Mouse (Mus musculus) embryonic fibroblast, embryonic 13.5 days (primary cell): ENCODE data around the gene Vmn1r14.

Source experiments
- CTCF ChIP-seq: IDR thresholded peaks from 2 replicates; pipeline ENCODE4 v1.5.1; 2011; ENCODE audit warnings: mild to moderate bottlenecking, control low read depth, low read length, moderate library complexity, borderline replicate concordance; ENCODE audit not compliant: insufficient read depth
- POLR2A ChIP-seq: IDR thresholded peaks from 2 replicates; pipeline ENCODE4 v1.6.1; 2011; ENCODE audit warnings: low read depth, mild to moderate bottlenecking, control low read depth, low read length, moderate library complexity

DNA sequence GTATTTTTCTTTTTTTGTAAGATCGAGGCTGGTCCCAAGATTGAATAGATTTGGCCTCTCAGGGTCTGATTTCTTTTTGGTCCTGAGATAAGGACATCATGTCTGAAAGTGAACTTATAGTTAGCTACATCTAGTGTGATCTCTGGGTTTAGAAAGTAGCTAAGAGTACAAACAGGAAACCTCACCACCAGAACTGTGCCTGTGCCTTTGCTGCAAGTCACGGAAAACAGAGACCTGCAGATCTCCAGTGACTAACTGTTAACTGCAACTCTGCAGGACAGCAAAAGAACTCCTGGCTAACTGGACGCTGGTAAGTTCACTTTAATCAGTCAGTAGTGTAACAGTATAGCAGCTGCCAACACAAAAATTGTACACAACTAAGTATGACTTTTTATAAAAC is 40.4 kb downstream of the Vmn1r14 start:
- no peak for TF ChIP-seq CTCF
- TF ChIP-seq POLR2A = no peak
